Mouse (Mus musculus): Measurements from ENCODE around the gene Dlg5. TPM values are rescaled to one million over a fixed set of nuclear protein-coding genes. Genes with fewer than 3 reads are reported as not detected.

The Dlg5 gene
- total and polyA plus RNA-seq, 2 experiments from 2014 or later = 13.4 to 51.2 TPM

GRCm38 (mm10) chr14:24140297-24140812 is 105.4 kb downstream of the Dlg5 start:
- no peak for DNase-seq (ENCODE audit: low spot score)
- no peak overlapping the region for H3K27ac ChIP-seq
- H3K9ac ChIP-seq (replicated peaks; ENCODE audit: low read length) = no peak overlapping the region
- no peak for TF ChIP-seq CTCF (IDR thresholded peaks at IDR 0.05; ENCODE audit: low read depth)
- H3K36me3 ChIP-seq (ENCODE audit: insufficient read depth, low read length) = peaks cover 50% of the 10 kb centered on the region; the same call in 1 of the 2 replicates
- H3K9me3 ChIP-seq (ENCODE audit: low read length) = no peaks in the 10 kb centered on the region
- H3K27me3 ChIP-seq (ENCODE audit: insufficient read depth, low read length) = no peaks in the 10 kb centered on the region
- no peak overlapping the region for H3K4me3 ChIP-seq (ENCODE audit: low read length)
- 83% methylated on average over 8 of the region's 8 CpGs for WGBS
- H3K4me2 ChIP-seq (ENCODE audit: low read depth, low read length) = no peak overlapping the region
- ATAC-seq = no peak
- no peaks in the 10 kb centered on the region for H3K4me1 ChIP-seq (ENCODE audit: insufficient read depth, low read length)

- no peak for DNase-seq (ENCODE audit: low spot score)
- H3K9ac ChIP-seq (replicated peaks; ENCODE audit: low read length) = no peak overlapping the region
- no peak overlapping the region for H3K4me2 ChIP-seq (ENCODE audit: low read depth, low read length)
- H3K27me3 ChIP-seq (ENCODE audit: insufficient read depth, low read length) = no peaks in the 10 kb centered on the region
- H3K4me3 ChIP-seq (ENCODE audit: low read length) = no peak overlapping the region
- no peak for TF ChIP-seq CTCF (IDR thresholded peaks at IDR 0.05; ENCODE audit: low read depth)
- H3K9me3 ChIP-seq (ENCODE audit: low read length) = no peaks in the 10 kb centered on the region
- H3K27ac ChIP-seq = no peak overlapping the region
- no peaks in the 10 kb centered on the region for H3K4me1 ChIP-seq (ENCODE audit: insufficient read depth, low read length)
- peaks cover 44% of the 10 kb centered on the region; the same call in 1 of the 2 replicates for H3K36me3 ChIP-seq (ENCODE audit: insufficient read depth, low read length)
- WGBS = 87% methylated on average over 11 of the region's 11 CpGs
- no peak for ATAC-seq
Observed at GRCm38 (mm10) chr14:24136908-24137307, 108.8 kb downstream of the Dlg5 start.

GRCm38 (mm10) chr14:24134623-24135290 is 111.0 kb downstream of the Dlg5 start:
- H3K4me1 ChIP-seq (ENCODE audit: insufficient read depth, low read length) = no peaks in the 10 kb centered on the region
- peaks cover 40% of the 10 kb centered on the region; the same call in 1 of the 2 replicates for H3K36me3 ChIP-seq (ENCODE audit: insufficient read depth, low read length)
- no peak overlapping the region for H3K9ac ChIP-seq (replicated peaks; ENCODE audit: low read length)
- ATAC-seq = no peak
- no peak overlapping the region for H3K27ac ChIP-seq
- 81% methylated on average over 7 of the region's 7 CpGs for WGBS
- TF ChIP-seq CTCF (IDR thresholded peaks at IDR 0.05; ENCODE audit: low read depth) = peak; percentile 35
- no peaks in the 10 kb centered on the region for H3K27me3 ChIP-seq (ENCODE audit: insufficient read depth, low read length)
- DNase-seq (ENCODE audit: low spot score) = peak; percentile 9
- no peak overlapping the region for H3K4me3 ChIP-seq (ENCODE audit: low read length)
- no peak overlapping the region for H3K4me2 ChIP-seq (ENCODE audit: low read depth, low read length)
- H3K9me3 ChIP-seq (ENCODE audit: low read length) = no peaks in the 10 kb centered on the region

GRCm38 (mm10) chr14:24133801-24134200 is 111.9 kb downstream of the Dlg5 start:
- DNase-seq (ENCODE audit: low spot score) (no peak), ATAC-seq (no peak)
- no peak overlapping the region for H3K4me2 ChIP-seq (ENCODE audit: low read depth, low read length)
- TF ChIP-seq CTCF (IDR thresholded peaks at IDR 0.05; ENCODE audit: low read depth) = no peak
- no peaks in the 10 kb centered on the region for H3K27me3 ChIP-seq (ENCODE audit: insufficient read depth, low read length)
- no peak overlapping the region for H3K27ac ChIP-seq
- H3K4me3 ChIP-seq (ENCODE audit: low read length) = no peak overlapping the region
- no peaks in the 10 kb centered on the region for H3K4me1 ChIP-seq (ENCODE audit: insufficient read depth, low read length)
- no peak overlapping the region for H3K9ac ChIP-seq (replicated peaks; ENCODE audit: low read length)
- H3K36me3 ChIP-seq (ENCODE audit: insufficient read depth, low read length) = peaks cover 35% of the 10 kb centered on the region; the same call in 1 of the 2 replicates
- WGBS = 85% methylated on average over 8 of the region's 8 CpGs
- H3K9me3 ChIP-seq (ENCODE audit: low read length) = no peaks in the 10 kb centered on the region

GRCm38 (mm10) chr14:24132092-24132491 is 113.6 kb downstream of the Dlg5 start:
- no peak overlapping the region for H3K27ac ChIP-seq
- DNase-seq (ENCODE audit: low spot score) (peak; percentile 53), ATAC-seq (0 out of 2 replicates have a peak, but pooled peaks have one; percentile 47)
- no peaks in the 10 kb centered on the region for H3K4me1 ChIP-seq (ENCODE audit: insufficient read depth, low read length)
- H3K27me3 ChIP-seq (ENCODE audit: insufficient read depth, low read length) = no peaks in the 10 kb centered on the region
- H3K36me3 ChIP-seq (ENCODE audit: insufficient read depth, low read length) = peaks cover 19% of the 10 kb centered on the region; the same call in 1 of the 2 replicates
- H3K4me3 ChIP-seq (ENCODE audit: low read length) = no peak overlapping the region
- 50% methylated on average over 4 of the region's 4 CpGs for WGBS
- no peak overlapping the region for H3K4me2 ChIP-seq (ENCODE audit: low read depth, low read length)
- H3K9ac ChIP-seq (replicated peaks; ENCODE audit: low read length) = no peak overlapping the region
- TF ChIP-seq CTCF (IDR thresholded peaks at IDR 0.05; ENCODE audit: low read depth) = peak; percentile 67
- no peaks in the 10 kb centered on the region for H3K9me3 ChIP-seq (ENCODE audit: low read length)

- no peak overlapping the region for H3K4me3 ChIP-seq (ENCODE audit: low read length)
- no peaks in the 10 kb centered on the region for H3K27me3 ChIP-seq (ENCODE audit: insufficient read depth, low read length)
- DNase-seq (ENCODE audit: low spot score) = no peak
- no peak overlapping the region for H3K4me2 ChIP-seq (ENCODE audit: low read depth, low read length)
- H3K9me3 ChIP-seq (ENCODE audit: low read length) = no peaks in the 10 kb centered on the region
- ATAC-seq = no peak
- no peaks in the 10 kb centered on the region for H3K4me1 ChIP-seq (ENCODE audit: insufficient read depth, low read length)
- WGBS = 84% methylated on average over 2 of the region's 2 CpGs
- H3K27ac ChIP-seq = no peak overlapping the region
- 0 out of 2 replicates have a peak, but pooled peaks have one; percentile 15 for TF ChIP-seq CTCF (IDR thresholded peaks at IDR 0.05; ENCODE audit: low read depth)
- H3K36me3 ChIP-seq (ENCODE audit: insufficient read depth, low read length) = no peaks in the 10 kb centered on the region
- no peak overlapping the region for H3K9ac ChIP-seq (replicated peaks; ENCODE audit: low read length)
Observed at GRCm38 (mm10) chr14:24125069-24125468, 120.7 kb downstream of the Dlg5 start.

- no peak overlapping the region for H3K4me2 ChIP-seq (ENCODE audit: low read depth, low read length)
- no peaks in the 10 kb centered on the region for H3K36me3 ChIP-seq (ENCODE audit: insufficient read depth, low read length)
- no peak overlapping the region for H3K9ac ChIP-seq (replicated peaks; ENCODE audit: low read length)
- no peaks in the 10 kb centered on the region for H3K27me3 ChIP-seq (ENCODE audit: insufficient read depth, low read length)
- H3K4me1 ChIP-seq (ENCODE audit: insufficient read depth, low read length) = no peaks in the 10 kb centered on the region
- H3K9me3 ChIP-seq (ENCODE audit: low read length) = no peaks in the 10 kb centered on the region
- no peak for TF ChIP-seq CTCF (IDR thresholded peaks at IDR 0.05; ENCODE audit: low read depth)
- 26% methylated on average over 1 of the region's 1 CpGs for WGBS
- no peak overlapping the region for H3K27ac ChIP-seq
- ATAC-seq = no peak
- no peak overlapping the region for H3K4me3 ChIP-seq (ENCODE audit: low read length)
- no peak for DNase-seq (ENCODE audit: low spot score)
Observed at GRCm38 (mm10) chr14:24124171-24124570, 121.5 kb downstream of the Dlg5 start.
